Mouse (Mus musculus) liver, postnatal 0 days (tissue): ENCODE data around the gene Scaf1.

Source experiments
- CTCF ChIP-seq: sonication (generic); IDR thresholded peaks from 2 replicates; pipeline ENCODE4 v1.5.1; 2016; ENCODE audit warnings: antibody characterized with exemption, low read depth
- EP300 ChIP-seq: IDR thresholded peaks from 2 replicates; pipeline ENCODE4 v1.6.1; 2016; ENCODE audit warnings: antibody characterized with exemption, low read depth, mild to moderate bottlenecking

GRCm38 (mm10) chr7:45051601-45051974, 35.4 kb upstream of the Scaf1 start:
- TF ChIP-seq CTCF (no peak), EP300 (no peak)
